Mouse (Mus musculus): Measurements from ENCODE around the gene Fbxl16. TPM values are rescaled to one million over a fixed set of nuclear protein-coding genes. Genes with fewer than 3 reads are reported as not detected.

Gene Fbxl16
- polyA plus RNA-seq, 1 experiment, result 1.4 TPM

- H3K4me3 ChIP-seq (ENCODE audit: extremely low read depth, insufficient read depth, insufficient read length), result no peak overlapping the region
- no peak for TF ChIP-seq CTCF (IDR thresholded peaks at IDR 0.05; ENCODE audit: extremely low read depth, insufficient read depth, insufficient read length, insufficient replicate concordance)
- no peak for TF ChIP-seq POLR2A (IDR thresholded peaks at IDR 0.05; ENCODE audit: low read depth, low read length)
- no peak for DNase-seq (ENCODE audit: low read depth in 1 of 2, low spot score in 2 of 2)
- H3K27me3 ChIP-seq (ENCODE audit: control insufficient read depth, insufficient read depth, low read length), result peaks cover 3% of the 10 kb centered on the region
- no peak overlapping the region for H3K27ac ChIP-seq (ENCODE audit: insufficient read depth, low read length)
- H3K4me1 ChIP-seq (ENCODE audit: control insufficient read depth, insufficient read depth, insufficient read length), result no peaks in the 10 kb centered on the region
- WGBS, result 77% methylated on average over 11 of the region's 11 CpGs
- H3K36me3 ChIP-seq (ENCODE audit: control insufficient read depth, insufficient read depth, low read length), result no peaks in the 10 kb centered on the region
These were observed 8.8 kb downstream of the Fbxl16 start for GRCm38 (mm10) chr17:25817662-25818061.

GRCm38 (mm10) chr17:25818851-25819780 lies 10.2 kb downstream of the Fbxl16 start:
- Histone ChIP-seq H3K27ac (ENCODE audit: insufficient read depth, low read length) (no peak overlapping the region), H3K4me3 (ENCODE audit: extremely low read depth, insufficient read depth, insufficient read length) (no peak overlapping the region), H3K36me3 (ENCODE audit: control insufficient read depth, insufficient read depth, low read length) (no peaks in the 10 kb centered on the region), H3K4me1 (ENCODE audit: control insufficient read depth, insufficient read depth, insufficient read length) (peaks cover 5% of the 10 kb centered on the region), H3K27me3 (ENCODE audit: control insufficient read depth, insufficient read depth, low read length) (peaks cover 3% of the 10 kb centered on the region)
- no peak for DNase-seq (ENCODE audit: low read depth in 1 of 2, low spot score in 2 of 2)
- 11% methylated on average over 46 of the region's 46 CpGs for WGBS
- no peak for TF ChIP-seq POLR2A (IDR thresholded peaks at IDR 0.05; ENCODE audit: low read depth, low read length)
- TF ChIP-seq CTCF (IDR thresholded peaks at IDR 0.05; ENCODE audit: extremely low read depth, insufficient read depth, insufficient read length, insufficient replicate concordance), result no peak

GRCm38 (mm10) chr17:25823452-25823851 lies 14.6 kb downstream of the Fbxl16 start, which contains the start of gene Wdr24:
Wdr24 (plus strand) TSS chr17:25823627.
- peak; percentile 69 to 86 for DNase-seq (ENCODE audit: low read depth in 1 of 2, low spot score in 2 of 2)
- TF ChIP-seq CTCF (IDR thresholded peaks at IDR 0.05; ENCODE audit: extremely low read depth, insufficient read depth, insufficient read length, insufficient replicate concordance), result no peak
- TF ChIP-seq POLR2A (IDR thresholded peaks at IDR 0.05; ENCODE audit: low read depth, low read length), result peak; percentile 60; the same call in 1 of the 2 replicates
- Histone ChIP-seq H3K4me1 (ENCODE audit: control insufficient read depth, insufficient read depth, insufficient read length) (peaks cover 14% of the 10 kb centered on the region), H3K36me3 (ENCODE audit: control insufficient read depth, insufficient read depth, low read length) (peaks cover 4% of the 10 kb centered on the region; the same call in 1 of the 2 replicates), H3K27me3 (ENCODE audit: control insufficient read depth, insufficient read depth, low read length) (peaks cover 3% of the 10 kb centered on the region), H3K27ac (ENCODE audit: insufficient read depth, low read length) (peak within 1 kb of the TSS; percentile 50), H3K4me3 (ENCODE audit: extremely low read depth, insufficient read depth, insufficient read length) (peak within 1 kb of the TSS; percentile 85)
- under 1% methylated on average over 18 of the region's 18 CpGs for WGBS

GRCm38 (mm10) chr17:25824362-25825142 lies 15.7 kb downstream of the Fbxl16 start:
- Histone ChIP-seq H3K36me3 (ENCODE audit: control insufficient read depth, insufficient read depth, low read length) (peaks cover 4% of the 10 kb centered on the region; the same call in 1 of the 2 replicates), H3K27me3 (ENCODE audit: control insufficient read depth, insufficient read depth, low read length) (no peaks in the 10 kb centered on the region; the same call in 1 of the 2 replicates), H3K4me1 (ENCODE audit: control insufficient read depth, insufficient read depth, insufficient read length) (peaks cover 20% of the 10 kb centered on the region), H3K27ac (ENCODE audit: insufficient read depth, low read length) (no peak overlapping the region), H3K4me3 (ENCODE audit: extremely low read depth, insufficient read depth, insufficient read length) (no peak overlapping the region)
- no peak for TF ChIP-seq CTCF (IDR thresholded peaks at IDR 0.05; ENCODE audit: extremely low read depth, insufficient read depth, insufficient read length, insufficient replicate concordance)
- TF ChIP-seq POLR2A (IDR thresholded peaks at IDR 0.05; ENCODE audit: low read depth, low read length), result no peak
- 79% methylated on average over 17 of the region's 17 CpGs for WGBS
- no peak for DNase-seq (ENCODE audit: low read depth in 1 of 2, low spot score in 2 of 2)

- TF ChIP-seq POLR2A (IDR thresholded peaks at IDR 0.05; ENCODE audit: low read depth, low read length) (no peak), CTCF (IDR thresholded peaks at IDR 0.05; ENCODE audit: extremely low read depth, insufficient read depth, insufficient read length, insufficient replicate concordance) (no peak)
- Histone ChIP-seq H3K27me3 (ENCODE audit: control insufficient read depth, insufficient read depth, low read length) (no peaks in the 10 kb centered on the region; the same call in 1 of the 2 replicates), H3K36me3 (ENCODE audit: control insufficient read depth, insufficient read depth, low read length) (peaks cover 4% of the 10 kb centered on the region; the same call in 1 of the 2 replicates), H3K4me1 (ENCODE audit: control insufficient read depth, insufficient read depth, insufficient read length) (peaks cover 21% of the 10 kb centered on the region), H3K27ac (ENCODE audit: insufficient read depth, low read length) (no peak overlapping the region), H3K4me3 (ENCODE audit: extremely low read depth, insufficient read depth, insufficient read length) (no peak overlapping the region)
- DNase-seq (ENCODE audit: low read depth in 1 of 2, low spot score in 2 of 2), result no peak
- WGBS, result 90% methylated on average over 6 of the region's 6 CpGs
These were observed 16.4 kb downstream of the Fbxl16 start for GRCm38 (mm10) chr17:25825311-25825710.

GRCm38 (mm10) chr17:25825984-25826570 lies 17.2 kb downstream of the Fbxl16 start:
- TF ChIP-seq POLR2A (IDR thresholded peaks at IDR 0.05; ENCODE audit: low read depth, low read length) (no peak), CTCF (IDR thresholded peaks at IDR 0.05; ENCODE audit: extremely low read depth, insufficient read depth, insufficient read length, insufficient replicate concordance) (no peak)
- Histone ChIP-seq H3K4me3 (ENCODE audit: extremely low read depth, insufficient read depth, insufficient read length) (no peak overlapping the region), H3K27me3 (ENCODE audit: control insufficient read depth, insufficient read depth, low read length) (no peaks in the 10 kb centered on the region), H3K4me1 (ENCODE audit: control insufficient read depth, insufficient read depth, insufficient read length) (peaks cover 21% of the 10 kb centered on the region), H3K27ac (ENCODE audit: insufficient read depth, low read length) (no peak overlapping the region), H3K36me3 (ENCODE audit: control insufficient read depth, insufficient read depth, low read length) (peaks cover 11% of the 10 kb centered on the region)
- no peak for DNase-seq (ENCODE audit: low read depth in 1 of 2, low spot score in 2 of 2)
- 96% methylated on average over 27 of the region's 27 CpGs for WGBS
